Mouse (Mus musculus) CH12.LX (cell line): Measurements from ENCODE around the gene Shld1.

Experiments used
- CHD2 ChIP-seq: IDR thresholded peaks from 2 replicates; pipeline ENCODE4 v1.6.1; 2011; ENCODE audit warnings: low read length, improper control_type of control experiment
- CTCF ChIP-seq, 2 experiments: IDR thresholded peaks in 1 of 2; conservative IDR thresholded peaks in 1 of 2; 2 replicates each; pipeline ENCODE4 v1.5.1; 2011 to 2012; ENCODE audit warnings: low read depth in 2 of 2, low read length in 2 of 2, improper control_type of control experiment in 1 of 2, inconsistent platforms in 1 of 2, mild to moderate bottlenecking in 1 of 2, moderate library complexity in 1 of 2
- MAFK ChIP-seq: IDR thresholded peaks from 2 replicates; pipeline ENCODE4 v1.6.1; 2011; ENCODE audit warnings: low read length, improper control_type of control experiment; ENCODE audit not compliant: insufficient replicate concordance
- MYC ChIP-seq: IDR thresholded peaks from 2 replicates; pipeline ENCODE4 v1.6.1; 2011; ENCODE audit warnings: low read depth, mild to moderate bottlenecking, improper control_type of control experiment, low read length

GRCm38 (mm10) chr2:132650546-132650945 lies 36.2 kb upstream of the Shld1 start:
- TF ChIP-seq MYC (no peak), CHD2 (no peak), MAFK (no peak), CTCF (conservative IDR thresholded peaks at IDR 0.05 in 1 of 2, IDR thresholded peaks at IDR 0.05 in 1 of 2; ENCODE audit: low read depth in 2 of 2, low read length in 2 of 2) (no peak)
